Mouse (Mus musculus) brain, embryonic 14.5 days (tissue): ENCODE measurements around the gene Tubgcp5.

Experiments
- CTCF ChIP-seq: fragments of 200-500 bp; IDR thresholded peaks from 2 replicates; pipeline ENCODE4 v1.5.1; 2012; ENCODE audit warnings: inconsistent platforms, mild to moderate bottlenecking, moderate library complexity, borderline replicate concordance; ENCODE audit not compliant: insufficient read depth, insufficient read length; ENCODE audit errors: extremely low read depth
- POLR2A ChIP-seq: fragments of 200-500 bp; IDR thresholded peaks from 2 replicates; pipeline ENCODE4 v1.6.1; 2012; ENCODE audit warnings: mild to moderate bottlenecking, inconsistent platforms, borderline replicate concordance; ENCODE audit not compliant: poor library complexity, insufficient read depth, insufficient read length, severe bottlenecking; ENCODE audit errors: extremely low read depth

DNA sequence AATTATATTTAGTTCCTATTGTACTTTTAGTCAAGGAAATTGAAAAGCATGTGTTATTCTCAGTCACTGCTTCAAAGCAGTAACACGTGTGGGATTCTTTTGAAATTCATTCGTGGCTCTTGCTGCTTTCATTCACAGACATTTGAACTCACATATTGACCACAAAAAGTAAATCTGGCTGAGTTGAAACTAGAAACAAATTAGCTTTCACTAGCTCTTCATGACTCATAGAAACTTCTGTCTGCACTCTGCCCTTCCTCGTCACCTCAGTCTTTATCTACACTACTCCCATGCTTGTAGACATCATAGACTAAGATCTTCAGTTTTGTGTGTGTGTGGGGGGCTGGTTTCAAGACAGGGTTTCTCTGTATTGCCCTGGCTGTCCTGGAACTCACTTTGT lies 6.0 kb downstream of the Tubgcp5 start:
- TF ChIP-seq CTCF (no peak), POLR2A (no peak)
